Mouse (Mus musculus) ovary, adult 18-20 months (tissue): ENCODE measurements around the gene Wdfy4.

ENCODE experiments used
- DNase-seq: peaks from one replicate; pipeline ENCODE4 v3.0.0; 2022; ENCODE audit warnings: low spot score, mixed read lengths

Wdfy4 gene

DNA sequence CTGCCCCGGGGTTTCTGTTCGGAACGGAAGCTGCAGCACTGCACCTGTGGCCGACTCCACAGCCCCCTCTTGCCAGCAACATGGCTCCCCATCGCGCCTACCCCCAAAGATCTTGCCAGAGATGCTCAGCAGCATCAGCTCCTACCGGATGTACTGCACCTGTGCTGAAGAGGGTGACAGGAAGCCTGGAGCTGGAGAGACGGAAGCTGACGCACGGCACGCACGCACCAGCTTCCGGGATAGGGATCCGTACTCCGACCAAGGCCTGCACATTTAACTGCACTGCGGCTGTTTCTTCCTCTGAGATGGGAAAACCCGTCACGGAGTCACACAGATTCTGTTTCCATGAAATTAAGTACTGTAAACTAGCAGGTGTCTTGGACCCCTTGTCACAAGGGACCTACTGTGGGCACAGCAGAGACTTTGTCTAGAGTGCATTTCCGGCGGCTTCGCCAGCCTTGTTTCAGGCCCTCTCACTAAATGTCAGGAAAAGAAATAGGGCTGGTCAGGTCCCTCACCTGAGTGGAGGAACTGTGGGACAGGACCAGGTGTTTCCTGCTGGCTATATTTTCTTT lies 4.6 kb upstream of the Wdfy4 start:
- DNase-seq: no peak

GRCm38 (mm10) chr14:33189230-33189629 lies 3.9 kb upstream of the Wdfy4 start:
- no peak for DNase-seq

- DNase-seq: no peak
These were observed 1.9 kb upstream of the Wdfy4 start for GRCm38 (mm10) chr14:33187201-33187600.

DNA sequence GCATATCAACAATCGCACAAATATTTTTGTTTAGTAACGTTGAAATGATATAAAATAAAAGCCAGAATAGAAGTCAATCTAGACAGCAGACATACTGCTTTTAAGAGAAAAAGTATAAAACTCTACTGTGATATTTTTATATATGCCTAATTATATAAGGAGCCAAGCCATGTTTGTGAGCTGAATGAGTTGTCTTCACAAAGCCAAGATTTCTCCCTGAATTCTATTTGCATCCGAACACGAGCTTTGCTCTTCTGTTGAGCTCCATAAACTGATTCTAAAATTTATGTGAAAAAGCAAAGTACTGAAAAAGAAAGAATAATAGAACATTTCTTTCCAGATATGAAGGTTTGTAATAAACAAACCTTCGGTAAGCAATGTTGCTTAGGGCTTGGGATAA lies 5.2 kb downstream of the Wdfy4 start:
- DNase-seq: no peak

- no peak for DNase-seq
These were observed 10.1 kb downstream of the Wdfy4 start for GRCm38 (mm10) chr14:33175059-33175821.

DNA sequence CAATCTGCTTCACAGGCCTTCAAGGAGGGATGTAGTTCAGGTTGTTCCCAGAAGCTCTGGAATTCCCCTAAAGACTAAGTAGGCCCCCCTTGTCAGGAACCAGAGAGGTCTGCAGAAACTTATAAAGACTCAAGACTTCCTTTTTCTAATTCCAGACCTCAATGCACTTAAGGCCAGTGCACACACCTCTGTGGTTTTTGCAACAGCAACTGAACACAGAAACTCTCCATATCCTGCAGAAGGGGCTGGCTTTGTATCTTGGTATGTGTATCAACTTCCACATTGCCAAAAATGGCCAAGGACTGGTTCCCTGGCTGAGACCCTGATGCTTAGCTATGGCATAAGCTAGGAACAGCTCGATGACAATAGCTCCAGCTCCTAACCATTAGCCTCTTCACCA lies 13.4 kb downstream of the Wdfy4 start:
- no peak for DNase-seq

DNA sequence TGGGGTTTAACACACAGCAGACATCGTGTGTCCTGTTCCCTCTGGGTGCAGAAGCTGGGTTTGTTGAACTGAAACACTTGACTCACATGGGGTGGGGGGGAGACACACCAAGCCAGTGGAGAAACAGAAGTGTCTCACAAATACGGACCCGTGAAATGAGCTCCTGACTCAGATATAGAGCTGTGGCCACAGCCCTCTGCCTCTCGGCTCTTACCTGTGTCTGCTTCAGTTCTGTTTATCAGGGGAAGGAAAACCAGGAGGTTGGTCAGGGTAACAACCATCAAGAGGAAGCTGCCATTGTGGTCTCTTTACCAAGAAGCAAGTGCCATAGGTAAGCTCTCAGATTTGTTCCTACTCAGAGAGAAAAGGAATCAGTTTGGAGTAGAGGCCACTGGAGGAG lies 16.6 kb downstream of the Wdfy4 start:
- DNase-seq: no peak

GRCm38 (mm10) chr14:33162238-33162637 lies 23.1 kb downstream of the Wdfy4 start:
- DNase-seq: no peak

DNA sequence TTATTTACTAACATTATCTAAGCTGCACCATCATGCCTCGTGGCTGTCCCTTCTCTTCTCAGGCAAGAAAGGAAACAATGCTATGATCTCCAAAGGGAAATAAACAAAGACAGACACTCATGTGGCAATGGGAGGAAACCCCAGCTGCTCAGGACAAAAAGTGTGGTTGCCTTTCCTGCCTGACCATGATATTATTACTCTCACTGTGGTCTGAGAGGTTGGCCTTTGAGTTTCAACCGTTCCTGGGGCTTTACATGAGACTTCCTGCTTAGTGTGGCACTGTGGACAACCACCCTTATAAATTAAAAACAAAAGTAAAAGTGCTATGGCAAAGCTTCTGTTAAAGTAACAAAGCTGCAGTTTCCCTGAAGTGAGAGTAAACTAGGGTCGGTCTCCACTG lies 27.0 kb downstream of the Wdfy4 start:
- DNase-seq: no peak

- no peak for DNase-seq
These were observed 32.4 kb downstream of the Wdfy4 start for GRCm38 (mm10) chr14:33152941-33153340.

DNA sequence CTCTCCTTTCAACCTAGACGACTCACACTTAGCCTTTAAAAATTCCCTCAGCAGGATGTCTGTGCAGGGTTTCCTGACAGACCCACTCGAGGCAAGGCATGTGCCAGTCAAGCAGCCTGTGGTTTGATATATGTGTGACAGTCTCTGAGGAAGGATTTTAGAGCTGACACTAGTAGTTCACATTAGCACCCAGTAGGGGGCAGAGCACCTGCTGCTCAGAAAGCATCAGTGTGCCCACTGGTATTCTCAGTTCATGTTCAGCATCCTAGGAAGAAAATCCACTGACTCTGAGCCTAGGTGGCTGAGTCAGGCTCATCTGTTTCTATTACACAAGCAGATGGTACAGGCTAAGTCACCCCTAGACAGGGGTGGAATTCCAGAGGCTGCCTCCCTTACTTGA lies 39.0 kb downstream of the Wdfy4 start:
- no peak for DNase-seq

DNA sequence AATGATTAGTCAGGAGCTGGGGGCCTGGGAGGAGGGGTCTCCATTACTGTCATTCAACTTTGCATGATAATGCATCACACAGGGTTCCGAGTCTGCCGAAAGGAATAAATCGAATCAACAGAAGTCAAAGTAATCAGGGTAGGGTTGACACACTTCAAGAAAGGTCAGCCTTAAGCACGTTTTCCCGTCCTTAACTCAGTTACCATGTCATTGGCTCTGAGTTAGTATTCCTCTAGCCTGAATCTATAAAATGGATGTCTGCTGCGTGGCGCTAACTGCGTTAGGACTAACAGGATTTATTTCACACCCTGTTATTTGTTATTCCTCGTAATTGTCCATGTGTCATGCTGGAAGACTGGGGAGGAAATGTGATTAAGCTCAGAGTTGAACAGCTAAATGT lies 48.5 kb downstream of the Wdfy4 start:
- DNase-seq: no peak

GRCm38 (mm10) chr14:33135170-33135569 lies 50.1 kb downstream of the Wdfy4 start:
- DNase-seq: no peak

- DNase-seq: no peak
These were observed 54.1 kb downstream of the Wdfy4 start for GRCm38 (mm10) chr14:33131044-33131758.

GRCm38 (mm10) chr14:33116590-33116989 lies 68.7 kb downstream of the Wdfy4 start:
- DNase-seq: no peak

DNA sequence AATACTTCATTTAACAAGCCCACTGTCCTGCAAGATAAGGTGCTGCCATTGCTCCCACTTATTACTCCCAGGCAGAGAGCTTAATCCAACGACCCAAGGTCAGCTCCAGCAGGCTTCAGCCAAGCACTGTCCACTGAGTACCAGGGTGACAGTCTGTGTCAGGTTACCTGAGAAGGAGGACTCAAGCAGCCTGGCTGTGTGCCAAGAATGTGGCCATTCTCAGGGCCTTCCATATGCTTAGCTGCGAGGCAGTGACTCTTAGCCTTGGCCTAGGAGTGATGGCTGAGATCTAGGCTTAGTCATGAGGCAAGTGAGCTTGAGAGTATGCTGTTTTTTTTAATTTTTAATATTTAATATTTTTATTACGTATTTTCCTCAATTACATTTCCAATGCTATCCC lies 80.5 kb downstream of the Wdfy4 start:
- DNase-seq: no peak

DNA sequence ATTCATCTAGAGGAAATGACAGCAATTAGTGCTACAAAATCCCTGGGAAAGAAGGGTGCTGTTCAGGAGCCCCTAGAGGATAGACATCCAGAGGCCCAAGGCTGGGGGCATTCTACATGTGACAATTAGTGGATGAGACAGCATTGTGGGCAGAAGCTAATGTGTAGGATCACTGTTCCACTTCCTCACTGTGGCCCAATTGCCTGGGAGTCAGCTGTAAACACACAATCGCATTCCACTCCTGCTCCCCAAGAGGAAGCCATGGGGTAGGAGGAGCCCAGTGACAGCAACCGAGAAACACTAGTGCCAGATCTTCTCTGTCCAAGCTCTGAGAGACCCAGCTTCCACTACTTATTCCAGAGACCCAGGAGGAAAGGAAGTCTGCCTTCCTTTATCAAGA lies 83.7 kb downstream of the Wdfy4 start:
- no peak for DNase-seq

DNA sequence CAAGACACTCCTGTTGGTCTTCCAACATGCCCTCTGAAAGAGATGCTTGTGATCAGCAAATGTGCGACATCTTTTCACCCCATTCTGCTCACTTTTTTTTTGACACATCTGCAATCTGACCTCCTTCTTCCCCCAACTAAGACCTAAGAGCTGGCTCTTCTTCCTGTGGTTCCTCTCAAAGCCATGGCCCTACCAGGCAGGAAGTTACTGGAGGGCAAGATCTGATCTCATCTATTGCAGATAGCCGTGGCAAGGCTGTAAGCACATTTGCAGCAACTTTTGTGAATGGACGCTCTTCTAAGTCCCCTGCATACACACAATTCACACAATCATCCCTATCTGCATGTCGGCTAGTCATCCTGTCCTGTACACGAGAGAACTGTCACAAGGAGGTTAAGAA lies 85.4 kb downstream of the Wdfy4 start:
- no peak for DNase-seq

DNA sequence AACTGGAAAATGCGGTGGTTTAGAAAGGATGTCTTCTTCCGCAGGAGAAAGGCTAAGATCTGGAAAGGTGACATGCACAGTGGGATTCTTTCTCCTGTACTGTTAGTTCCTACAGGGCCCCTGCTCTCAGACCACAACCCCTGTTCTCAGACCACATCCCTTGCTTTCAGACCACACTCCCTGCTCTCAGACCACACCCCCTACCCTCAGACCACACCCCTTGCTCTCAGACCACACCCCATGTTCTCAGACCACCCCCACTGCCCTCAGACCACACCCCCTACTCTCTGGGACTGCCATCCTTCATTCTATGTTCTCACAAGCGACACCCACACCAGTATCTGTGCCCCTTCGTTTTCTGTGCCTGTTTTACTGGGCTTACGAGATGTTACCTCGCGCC lies 86.2 kb downstream of the Wdfy4 start:
- DNase-seq: no peak

DNA sequence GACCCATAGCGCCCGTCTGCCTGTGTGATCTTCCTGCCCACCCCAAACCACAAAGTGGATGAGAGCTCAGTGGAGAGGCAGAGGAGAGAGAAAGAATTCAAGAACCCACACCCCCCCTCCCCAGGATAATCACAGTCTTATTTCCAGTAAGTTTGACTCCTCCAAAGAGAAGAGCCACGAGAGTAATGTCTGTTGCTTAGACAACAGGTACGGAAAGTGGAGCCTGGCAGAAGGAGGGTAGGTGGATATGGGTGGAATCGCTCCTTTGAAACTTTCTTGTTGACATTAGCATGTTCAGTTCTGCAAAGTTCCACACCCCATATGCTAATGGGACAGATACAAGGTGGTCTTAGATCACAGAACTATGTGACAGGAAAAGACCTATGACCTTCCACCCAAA lies 88.8 kb downstream of the Wdfy4 start:
- no peak for DNase-seq

DNA sequence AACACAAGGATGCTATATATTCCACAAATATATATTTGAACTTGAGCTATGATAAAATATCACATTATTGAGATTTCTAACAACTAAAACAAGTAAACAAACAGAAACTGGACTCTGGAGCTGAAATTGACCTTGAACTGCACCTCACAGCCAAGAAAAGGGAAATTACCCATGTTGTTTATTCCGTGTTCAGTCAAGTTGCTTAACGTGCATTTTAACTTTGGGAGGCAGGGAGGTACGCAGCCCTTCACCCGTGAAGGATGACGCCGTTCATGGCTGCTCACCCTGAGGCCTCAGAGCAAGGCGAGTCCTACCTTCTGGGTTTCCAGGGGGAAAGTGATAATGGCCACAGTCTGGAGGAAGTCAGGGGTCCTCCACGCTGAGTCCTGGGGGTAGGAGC lies 102.0 kb downstream of the Wdfy4 start:
- no peak for DNase-seq

GRCm38 (mm10) chr14:33082301-33082700 lies 103.0 kb downstream of the Wdfy4 start:
- DNase-seq: no peak

GRCm38 (mm10) chr14:33081370-33081860 lies 103.9 kb downstream of the Wdfy4 start:
- DNase-seq: no peak
